Mouse (Mus musculus) neural tube, embryonic 11.5 days (tissue): Measurements from ENCODE around the gene Prickle1. TPM values are rescaled to one million over a fixed set of nuclear protein-coding genes. Genes with fewer than 3 reads are reported as not detected.

ENCODE experiments used
- ATAC-seq: fragments of 200-750 bp; cut with Nextera tagmentation; 2 replicates; pipeline ENCODE4 v1.8.0; 2017; ENCODE audit warnings: moderate number of reproducible peaks, mild to moderate bottlenecking, moderate TSS enrichment, moderate library complexity; ENCODE audit not compliant: insufficient read depth, low FRiP score, low TSS enrichment
- DNase-seq: peaks from one replicate; pipeline ENCODE4 v3.0.0-alpha.2; 2015; ENCODE audit warnings: low spot score
- H3K27ac ChIP-seq: fragments of 300-500 bp; sonication (generic); 2 replicates; pipeline ENCODE4 v1.5.1; 2014; ENCODE audit warnings: low read depth, mild to moderate bottlenecking, low read length
- H3K27me3 ChIP-seq: fragments of 300-500 bp; sonication (generic); 2 replicates; pipeline ENCODE4 v1.6.1; 2014; ENCODE audit warnings: mild to moderate bottlenecking, low read length, mixed read lengths; ENCODE audit not compliant: control insufficient read depth, insufficient read depth
- H3K36me3 ChIP-seq: fragments of 300-500 bp; sonication (generic); 2 replicates; pipeline ENCODE4 v1.6.1; 2014; ENCODE audit warnings: mild to moderate bottlenecking, low read length, moderate library complexity, mixed read lengths; ENCODE audit not compliant: control insufficient read depth, insufficient read depth
- H3K4me1 ChIP-seq: fragments of 300-500 bp; sonication (generic); 2 replicates; pipeline ENCODE4 v1.6.1; 2014; ENCODE audit warnings: low read length, mixed read lengths; ENCODE audit not compliant: control insufficient read depth, insufficient read depth
- H3K4me2 ChIP-seq: fragments of 300-500 bp; sonication (generic); 2 replicates; pipeline ENCODE4 v1.6.1; 2014; ENCODE audit warnings: low read depth, mild to moderate bottlenecking, moderate library complexity
- H3K4me3 ChIP-seq: fragments of 300-500 bp; sonication (generic); 2 replicates; pipeline ENCODE4 v1.5.1; 2014; ENCODE audit warnings: low read depth, low read length
- H3K9ac ChIP-seq: fragments of 300-500 bp; sonication (generic); 2 replicates; pipeline ENCODE4 v1.6.1; 2014; ENCODE audit warnings: mild to moderate bottlenecking, low read length
- H3K9me3 ChIP-seq: fragments of 300-500 bp; sonication (generic); 2 replicates; pipeline ENCODE4 v1.6.1; 2016; ENCODE audit warnings: low read length; ENCODE audit not compliant: control insufficient read depth
- WGBS: fragments of 180-500 bp; shearing (Covaris S2); extraction: QIAGEN DNeasy Blood & Tissue Kit; methylation state at CpG from one replicate; pipeline ENCODE4 v1.1.7; 2014; 5-methylcytosine and 5-hydroxymethylcytosine counted together
- polyA plus RNA-seq: library from polyadenylated mRNA; unstranded; fragments of >200 nt; fragmentation: Nextera tagmentation; extraction: Ambion mirVana; gene quantifications from 2 replicates; pipeline ENCODE4 v1.2.1, GENCODE M21; 2014

Prickle1 gene
- polyA plus RNA-seq, 1 experiment from 2014 or later, result 19.9 TPM

DNA sequence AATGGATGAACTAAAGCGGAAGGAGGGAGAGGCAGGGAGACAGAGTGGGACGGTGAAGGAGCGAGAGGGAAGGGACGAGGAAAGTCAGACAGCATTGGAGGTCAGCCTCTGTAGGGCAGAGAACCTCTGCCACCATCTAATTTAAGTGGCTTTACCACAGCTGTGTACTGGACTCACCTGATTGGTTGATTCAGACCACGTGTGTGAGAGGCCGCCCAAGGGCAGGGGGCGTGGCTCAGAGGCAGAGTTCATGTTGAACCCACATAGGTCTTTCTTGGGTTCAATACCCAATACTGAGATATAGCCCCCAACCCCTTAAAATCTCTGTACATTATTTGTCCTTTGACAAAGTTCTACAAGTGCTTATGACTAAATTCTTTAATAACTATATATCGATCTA is 8.0 kb downstream of the Prickle1 start:
- DNase-seq (no peak), ATAC-seq (no peak)
- no peak overlapping the region for H3K9ac ChIP-seq
- H3K27me3 ChIP-seq, result no peaks in the 10 kb centered on the region
- H3K36me3 ChIP-seq, result no peaks in the 10 kb centered on the region
- 74% methylated on average over 8 of the region's 8 CpGs for WGBS
- peaks cover 8% of the 10 kb centered on the region; the same call in 1 of the 2 replicates for H3K4me1 ChIP-seq
- no peak overlapping the region for H3K4me2 ChIP-seq
- H3K9me3 ChIP-seq, result no peaks in the 10 kb centered on the region
- H3K4me3 ChIP-seq, result no peak overlapping the region
- no peak overlapping the region for H3K27ac ChIP-seq

DNA sequence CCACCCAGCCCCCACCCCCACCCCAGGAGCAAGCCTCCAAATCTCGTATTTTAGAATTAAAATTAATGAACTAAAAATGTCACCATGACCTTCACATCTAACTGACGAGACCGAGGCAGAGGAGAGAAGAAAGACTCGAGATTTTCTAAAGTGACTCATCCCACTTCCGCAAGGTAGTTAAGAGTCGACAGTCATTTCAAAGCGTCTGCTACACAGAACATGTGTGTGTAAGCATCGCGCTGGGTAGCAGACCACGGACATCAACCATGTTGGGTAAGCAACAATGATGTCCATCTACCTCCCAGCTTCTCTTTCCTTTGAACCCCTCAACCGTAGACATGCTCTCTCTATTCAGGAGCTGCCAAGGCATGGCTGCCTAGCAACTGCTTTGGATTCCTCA is 12.6 kb downstream of the Prickle1 start:
- H3K36me3 ChIP-seq, result no peaks in the 10 kb centered on the region
- ATAC-seq (no peak), DNase-seq (no peak)
- H3K9me3 ChIP-seq, result no peaks in the 10 kb centered on the region
- H3K4me3 ChIP-seq, result no peak overlapping the region
- no peaks in the 10 kb centered on the region for H3K4me1 ChIP-seq
- no peak overlapping the region for H3K4me2 ChIP-seq
- H3K9ac ChIP-seq, result no peak overlapping the region
- 90% methylated on average over 11 of the region's 11 CpGs for WGBS
- H3K27ac ChIP-seq, result no peak overlapping the region
- H3K27me3 ChIP-seq, result no peaks in the 10 kb centered on the region

DNA sequence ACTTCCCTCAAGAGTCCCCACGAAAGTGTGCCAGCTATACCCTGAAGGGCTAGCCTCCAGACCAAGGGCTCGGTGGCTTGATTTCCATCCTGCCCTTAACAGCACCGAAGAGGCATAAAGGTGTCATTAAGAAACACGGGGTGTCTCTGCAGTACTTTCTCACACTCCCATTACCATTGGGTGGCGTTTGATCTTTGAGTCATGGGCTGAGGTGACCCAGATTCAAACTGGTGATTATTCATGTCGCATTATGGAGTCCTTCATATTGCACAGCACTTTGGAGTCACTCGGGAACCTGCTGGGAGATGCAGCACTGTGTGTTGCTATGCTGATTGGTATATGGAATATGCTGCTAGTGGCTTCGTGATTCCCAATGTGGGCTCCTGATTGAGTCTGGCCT is 14.0 kb downstream of the Prickle1 start:
- no peaks in the 10 kb centered on the region for H3K4me1 ChIP-seq
- H3K9me3 ChIP-seq, result no peaks in the 10 kb centered on the region; the same call in 1 of the 2 replicates
- no peak overlapping the region for H3K4me2 ChIP-seq
- H3K27me3 ChIP-seq, result no peaks in the 10 kb centered on the region
- DNase-seq (no peak), ATAC-seq (no peak)
- no peak overlapping the region for H3K4me3 ChIP-seq
- H3K36me3 ChIP-seq, result no peaks in the 10 kb centered on the region
- H3K27ac ChIP-seq, result no peak overlapping the region
- WGBS, result 86% methylated on average over 8 of the region's 8 CpGs
- H3K9ac ChIP-seq, result no peak overlapping the region

- Histone ChIP-seq H3K4me2 (no peak overlapping the region), H3K36me3 (no peaks in the 10 kb centered on the region), H3K9ac (no peak overlapping the region), H3K4me1 (no peaks in the 10 kb centered on the region), H3K27me3 (no peaks in the 10 kb centered on the region), H3K9me3 (no peaks in the 10 kb centered on the region; the same call in 1 of the 2 replicates), H3K4me3 (no peak overlapping the region), H3K27ac (no peak overlapping the region)
- ATAC-seq, result no peak
- DNase-seq, result no peak
- 49% methylated on average over 9 of the region's 9 CpGs for WGBS
Measured at GRCm38 (mm10) chr15:93579899-93580298, 15.8 kb downstream of the Prickle1 start.

GRCm38 (mm10) chr15:93579100-93579499 is 16.6 kb downstream of the Prickle1 start:
- no peak overlapping the region for H3K9ac ChIP-seq
- H3K27me3 ChIP-seq, result no peaks in the 10 kb centered on the region
- no peak for DNase-seq
- H3K9me3 ChIP-seq, result no peaks in the 10 kb centered on the region; the same call in 1 of the 2 replicates
- no peaks in the 10 kb centered on the region for H3K4me1 ChIP-seq
- no peak overlapping the region for H3K4me3 ChIP-seq
- 87% methylated on average over 9 of the region's 9 CpGs for WGBS
- no peak for ATAC-seq
- H3K4me2 ChIP-seq, result no peak overlapping the region
- H3K27ac ChIP-seq, result no peak overlapping the region
- no peaks in the 10 kb centered on the region for H3K36me3 ChIP-seq

GRCm38 (mm10) chr15:93576361-93576760 is 19.3 kb downstream of the Prickle1 start:
- no peak overlapping the region for H3K9ac ChIP-seq
- no peaks in the 10 kb centered on the region for H3K4me1 ChIP-seq
- no peaks in the 10 kb centered on the region; the same call in 1 of the 2 replicates for H3K9me3 ChIP-seq
- no peak overlapping the region for H3K27ac ChIP-seq
- DNase-seq (no peak), ATAC-seq (no peak)
- H3K36me3 ChIP-seq, result no peaks in the 10 kb centered on the region
- H3K4me2 ChIP-seq, result no peak overlapping the region
- no peak overlapping the region for H3K4me3 ChIP-seq
- H3K27me3 ChIP-seq, result no peaks in the 10 kb centered on the region
- WGBS, result 73% methylated on average over 9 of the region's 9 CpGs

DNA sequence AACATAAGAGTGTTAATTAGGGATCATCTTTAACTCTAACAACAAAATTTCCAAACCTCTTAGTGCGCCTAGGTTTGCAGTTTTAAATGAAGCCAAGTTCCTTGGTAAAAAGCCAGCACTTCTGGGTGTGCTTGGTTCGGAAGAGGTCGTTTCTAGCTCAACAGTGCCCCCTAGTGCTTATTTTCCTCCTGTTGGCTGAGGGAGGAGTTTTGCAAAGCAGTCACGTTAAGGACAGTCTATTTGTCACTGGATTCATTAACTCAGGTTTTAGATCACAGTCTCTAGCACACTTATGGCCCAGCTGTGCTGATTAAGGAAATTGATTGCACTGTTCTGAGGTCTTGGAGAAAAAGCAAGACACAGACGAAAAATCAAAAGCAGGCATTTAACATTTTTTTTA is 19.8 kb downstream of the Prickle1 start:
- WGBS, result 15% methylated on average over 5 of the region's 5 CpGs
- Histone ChIP-seq H3K27ac (no peak overlapping the region), H3K9ac (no peak overlapping the region), H3K9me3 (no peaks in the 10 kb centered on the region; the same call in 1 of the 2 replicates), H3K4me3 (no peak overlapping the region), H3K4me2 (no peak overlapping the region), H3K36me3 (no peaks in the 10 kb centered on the region), H3K4me1 (no peaks in the 10 kb centered on the region), H3K27me3 (no peaks in the 10 kb centered on the region)
- ATAC-seq (peak; percentile 48), DNase-seq (peak; percentile 80)

- Histone ChIP-seq H3K36me3 (no peaks in the 10 kb centered on the region), H3K4me2 (no peak overlapping the region), H3K27me3 (no peaks in the 10 kb centered on the region), H3K9ac (no peak overlapping the region), H3K9me3 (no peaks in the 10 kb centered on the region; the same call in 1 of the 2 replicates), H3K4me1 (no peaks in the 10 kb centered on the region; the same call in 1 of the 2 replicates), H3K27ac (no peak overlapping the region), H3K4me3 (no peak overlapping the region)
- WGBS, result 94% methylated on average over 10 of the region's 10 CpGs
- ATAC-seq, result no peak
- DNase-seq, result no peak
Measured at GRCm38 (mm10) chr15:93572889-93573288, 22.8 kb downstream of the Prickle1 start.

DNA sequence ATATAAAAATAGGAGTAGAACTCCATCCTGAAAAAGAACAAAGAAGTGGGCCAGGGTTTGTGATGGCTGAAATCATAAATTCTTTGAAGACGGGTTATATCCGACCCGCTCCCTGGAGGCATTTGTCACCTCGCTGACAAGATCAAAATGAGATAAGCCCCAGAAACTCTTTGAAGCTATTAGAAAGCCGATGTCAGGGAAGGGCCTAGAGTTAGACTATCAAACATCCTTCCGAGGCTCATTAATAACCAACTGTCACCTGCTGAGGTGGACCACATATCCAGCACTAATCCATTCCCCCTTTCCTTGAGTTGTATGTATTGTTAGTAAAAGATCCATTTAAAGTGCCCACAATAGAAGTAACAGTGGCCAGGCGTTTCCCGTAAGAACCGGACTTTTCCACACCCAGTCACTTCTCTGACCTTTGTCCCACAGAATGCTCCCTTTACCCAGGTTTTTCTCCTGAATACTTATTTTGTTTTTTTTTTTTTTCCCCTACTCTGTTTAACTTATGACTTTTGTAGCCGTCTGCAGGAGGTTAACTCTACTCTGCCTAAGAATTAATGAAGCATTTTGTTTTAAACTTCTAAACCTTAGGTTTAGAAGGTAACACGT is 24.7 kb downstream of the Prickle1 start:
- Histone ChIP-seq H3K27ac (no peak overlapping the region), H3K4me2 (no peak overlapping the region), H3K27me3 (no peaks in the 10 kb centered on the region), H3K4me1 (no peaks in the 10 kb centered on the region; the same call in 1 of the 2 replicates), H3K4me3 (no peak overlapping the region), H3K9me3 (no peaks in the 10 kb centered on the region), H3K36me3 (no peaks in the 10 kb centered on the region), H3K9ac (no peak overlapping the region)
- 55% methylated on average over 11 of the region's 11 CpGs for WGBS
- DNase-seq (no peak), ATAC-seq (no peak)
